Mouse (Mus musculus): ENCODE results near the gene Snd1. TPM values are rescaled to one million over a fixed set of nuclear protein-coding genes. Genes with fewer than 3 reads are reported as not detected.

The Snd1 gene
- total and polyA plus RNA-seq, 2 experiments from 2014 or later: 54.7 to 120 TPM

DNA sequence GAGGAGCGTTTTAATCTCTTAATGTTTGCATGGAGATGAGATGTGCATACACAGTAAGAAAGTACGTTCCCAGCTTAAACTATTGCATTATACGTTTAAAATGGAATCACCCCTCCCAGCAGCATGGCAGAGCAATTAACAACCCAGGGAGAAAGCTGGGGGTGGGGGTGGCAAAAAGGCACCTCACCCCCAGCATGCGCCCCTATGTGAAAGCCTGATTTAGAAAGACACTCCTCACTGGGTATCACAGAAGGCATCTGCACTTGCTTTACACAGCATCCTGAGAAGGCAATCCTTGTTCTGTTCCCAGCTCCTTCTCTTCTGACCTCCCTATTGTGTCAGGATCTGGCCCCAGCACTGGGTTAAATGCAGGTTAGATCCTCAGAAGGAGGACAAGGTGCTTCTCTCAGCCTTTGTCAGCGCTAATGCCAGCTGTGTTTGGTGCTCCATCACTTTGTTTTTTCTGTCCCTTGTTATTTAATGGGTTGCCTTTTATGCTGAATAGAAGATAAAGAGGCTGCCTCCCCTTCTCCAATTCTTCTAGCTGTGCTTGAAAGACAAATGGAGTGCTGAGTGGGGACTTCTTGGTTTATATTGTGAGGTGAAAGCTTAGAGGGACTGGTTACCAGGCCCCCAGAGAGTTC lies 287.3 kb downstream of the Snd1 start:
- TF ChIP-seq EP300 (IDR thresholded peaks at IDR 0.05; ENCODE audit: low read depth) (no peak), CTCF (IDR thresholded peaks at IDR 0.05; ENCODE audit: low read depth) (no peak)

GRCm38 (mm10) chr6:28766622-28767021 lies 291.7 kb downstream of the Snd1 start:
- Histone ChIP-seq H3K27ac (ENCODE audit: low read depth) (no peak overlapping the region), H3K9me3 (replicated peaks; ENCODE audit: control insufficient read depth, low read length) (no peaks in the 10 kb centered on the region), H3K27me3 (ENCODE audit: control insufficient read depth, insufficient read depth, low read length) (no peaks in the 10 kb centered on the region), H3K4me3 (ENCODE audit: low read depth, low read length) (no peak overlapping the region), H3K9ac (replicated peaks; ENCODE audit: low read depth, low read length) (no peak overlapping the region), H3K36me3 (replicated peaks; ENCODE audit: control insufficient read depth, insufficient read depth, low read length) (no peaks in the 10 kb centered on the region), H3K4me1 (ENCODE audit: control insufficient read depth, insufficient read depth) (peaks cover 12% of the 10 kb centered on the region; the same call in 1 of the 2 replicates), H3K4me2 (ENCODE audit: low read depth, low read length) (no peak overlapping the region)
- 52% methylated on average over 3 of the region's 3 CpGs for WGBS
- ATAC-seq (ENCODE audit: insufficient read depth, low read depth) (no peak), DNase-seq (ENCODE audit: low spot score) (no peak)
- TF ChIP-seq EP300 (IDR thresholded peaks at IDR 0.05; ENCODE audit: low read depth) (no peak), CTCF (IDR thresholded peaks at IDR 0.05; ENCODE audit: low read depth) (0 out of 2 replicates have a peak, but pooled peaks have one; percentile 18)

More for the DNA sequence above, 287.3 kb downstream of the Snd1 start:
- Histone ChIP-seq H3K4me3 (ENCODE audit: low read depth, low read length) (no peak overlapping the region), H3K9ac (replicated peaks; ENCODE audit: low read depth, low read length) (no peak overlapping the region), H3K27me3 (ENCODE audit: control insufficient read depth, insufficient read depth, low read length) (no peaks in the 10 kb centered on the region), H3K4me1 (ENCODE audit: control insufficient read depth, insufficient read depth) (peaks cover 12% of the 10 kb centered on the region; the same call in 1 of the 2 replicates), H3K27ac (ENCODE audit: low read depth) (no peak overlapping the region), H3K9me3 (replicated peaks; ENCODE audit: control insufficient read depth, low read length) (no peaks in the 10 kb centered on the region), H3K36me3 (replicated peaks; ENCODE audit: control insufficient read depth, insufficient read depth, low read length) (no peaks in the 10 kb centered on the region), H3K4me2 (ENCODE audit: low read depth, low read length) (no peak overlapping the region)
- WGBS: 69% methylated on average over 5 of the region's 5 CpGs
- DNase-seq (ENCODE audit: low spot score) (no peak), ATAC-seq (ENCODE audit: insufficient read depth, low read depth) (no peak)

GRCm38 (mm10) chr6:28767891-28768481 lies 293.0 kb downstream of the Snd1 start:
- Histone ChIP-seq H3K4me3 (ENCODE audit: low read depth, low read length) (no peak overlapping the region), H3K9ac (replicated peaks; ENCODE audit: low read depth, low read length) (no peak overlapping the region), H3K36me3 (replicated peaks; ENCODE audit: control insufficient read depth, insufficient read depth, low read length) (no peaks in the 10 kb centered on the region), H3K9me3 (replicated peaks; ENCODE audit: control insufficient read depth, low read length) (no peaks in the 10 kb centered on the region), H3K27me3 (ENCODE audit: control insufficient read depth, insufficient read depth, low read length) (no peaks in the 10 kb centered on the region), H3K4me1 (ENCODE audit: control insufficient read depth, insufficient read depth) (peaks cover 12% of the 10 kb centered on the region; the same call in 1 of the 2 replicates), H3K4me2 (ENCODE audit: low read depth, low read length) (no peak overlapping the region), H3K27ac (ENCODE audit: low read depth) (no peak overlapping the region)
- ATAC-seq (ENCODE audit: insufficient read depth, low read depth): no peak
- no peak for DNase-seq (ENCODE audit: low spot score)
- 79% methylated on average over 6 of the region's 6 CpGs for WGBS
- no peak for TF ChIP-seq CTCF (IDR thresholded peaks at IDR 0.05; ENCODE audit: low read depth)
- TF ChIP-seq EP300 (IDR thresholded peaks at IDR 0.05; ENCODE audit: low read depth): no peak

DNA sequence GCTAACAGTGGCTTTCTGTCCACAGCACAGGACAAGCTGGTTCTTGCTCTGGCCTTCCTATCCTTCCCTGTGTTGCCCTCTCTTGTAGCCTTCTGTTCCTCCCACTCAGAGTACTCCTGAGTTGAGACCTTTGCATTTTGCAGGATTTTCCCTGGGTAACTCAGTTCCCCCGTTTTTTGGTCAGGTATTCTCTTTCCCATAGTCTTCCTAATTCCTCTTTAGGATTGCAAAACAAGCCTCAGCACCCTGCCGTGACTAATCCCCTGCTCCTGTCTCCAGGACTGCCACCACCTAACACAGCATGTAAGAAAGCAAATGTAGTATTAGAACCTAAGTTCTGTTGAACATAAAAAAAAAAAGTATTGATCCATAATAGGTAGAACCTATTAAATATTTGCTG lies 296.4 kb downstream of the Snd1 start:
- Histone ChIP-seq H3K36me3 (replicated peaks; ENCODE audit: control insufficient read depth, insufficient read depth, low read length) (no peaks in the 10 kb centered on the region), H3K27me3 (ENCODE audit: control insufficient read depth, insufficient read depth, low read length) (no peaks in the 10 kb centered on the region), H3K27ac (ENCODE audit: low read depth) (no peak overlapping the region), H3K9me3 (replicated peaks; ENCODE audit: control insufficient read depth, low read length) (no peaks in the 10 kb centered on the region), H3K9ac (replicated peaks; ENCODE audit: low read depth, low read length) (no peak overlapping the region), H3K4me3 (ENCODE audit: low read depth, low read length) (no peak overlapping the region), H3K4me1 (ENCODE audit: control insufficient read depth, insufficient read depth) (peaks cover 6% of the 10 kb centered on the region; the same call in 1 of the 2 replicates), H3K4me2 (ENCODE audit: low read depth, low read length) (no peak overlapping the region)
- DNase-seq (ENCODE audit: low spot score) (no peak), ATAC-seq (ENCODE audit: insufficient read depth, low read depth) (no peak)
- 56% methylated on average over 2 of the region's 2 CpGs for WGBS
- TF ChIP-seq EP300 (IDR thresholded peaks at IDR 0.05; ENCODE audit: low read depth) (no peak), CTCF (IDR thresholded peaks at IDR 0.05; ENCODE audit: low read depth) (no peak)

- ATAC-seq (ENCODE audit: insufficient read depth, low read depth): no peak
These were observed 306.8 kb downstream of the Snd1 start for GRCm38 (mm10) chr6:28781696-28782095.

More at GRCm38 (mm10) chr6:28781696-28782095, 306.8 kb downstream of the Snd1 start:
- WGBS: 37% methylated on average over 3 of the region's 3 CpGs
- no peaks in the 10 kb centered on the region for H3K36me3 ChIP-seq (replicated peaks; ENCODE audit: control insufficient read depth, insufficient read depth, low read length)
- H3K4me1 ChIP-seq (ENCODE audit: control insufficient read depth, insufficient read depth): peaks cover 21% of the 10 kb centered on the region
- H3K4me2 ChIP-seq (ENCODE audit: low read depth, low read length): no peak overlapping the region
- no peak overlapping the region for H3K4me3 ChIP-seq (ENCODE audit: low read depth, low read length)
- no peak overlapping the region for H3K9ac ChIP-seq (replicated peaks; ENCODE audit: low read depth, low read length)
- H3K27me3 ChIP-seq (ENCODE audit: control insufficient read depth, insufficient read depth, low read length): no peaks in the 10 kb centered on the region
- TF ChIP-seq EP300 (IDR thresholded peaks at IDR 0.05; ENCODE audit: low read depth) (no peak), CTCF (IDR thresholded peaks at IDR 0.05; ENCODE audit: low read depth) (no peak)
- DNase-seq (ENCODE audit: low spot score): no peak
- no peak overlapping the region for H3K27ac ChIP-seq (ENCODE audit: low read depth)
- no peaks in the 10 kb centered on the region for H3K9me3 ChIP-seq (replicated peaks; ENCODE audit: control insufficient read depth, low read length)
